Mouse (Mus musculus) olfactory bulb, adult 2 months (tissue): ENCODE measurements around the gene Rita1.

Experiments
- CTCF ChIP-seq: fragments of 200-500 bp; IDR thresholded peaks from 2 replicates; pipeline ENCODE4 v1.5.1; 2012; ENCODE audit warnings: low read depth, mild to moderate bottlenecking, low read length, moderate library complexity; ENCODE audit not compliant: insufficient read depth
- POLR2A ChIP-seq: fragments of 200-500 bp; IDR thresholded peaks from 2 replicates; pipeline ENCODE4 v1.6.1; 2012; ENCODE audit warnings: mild to moderate bottlenecking, low read depth, low read length, moderate library complexity; ENCODE audit not compliant: insufficient read depth

DNA sequence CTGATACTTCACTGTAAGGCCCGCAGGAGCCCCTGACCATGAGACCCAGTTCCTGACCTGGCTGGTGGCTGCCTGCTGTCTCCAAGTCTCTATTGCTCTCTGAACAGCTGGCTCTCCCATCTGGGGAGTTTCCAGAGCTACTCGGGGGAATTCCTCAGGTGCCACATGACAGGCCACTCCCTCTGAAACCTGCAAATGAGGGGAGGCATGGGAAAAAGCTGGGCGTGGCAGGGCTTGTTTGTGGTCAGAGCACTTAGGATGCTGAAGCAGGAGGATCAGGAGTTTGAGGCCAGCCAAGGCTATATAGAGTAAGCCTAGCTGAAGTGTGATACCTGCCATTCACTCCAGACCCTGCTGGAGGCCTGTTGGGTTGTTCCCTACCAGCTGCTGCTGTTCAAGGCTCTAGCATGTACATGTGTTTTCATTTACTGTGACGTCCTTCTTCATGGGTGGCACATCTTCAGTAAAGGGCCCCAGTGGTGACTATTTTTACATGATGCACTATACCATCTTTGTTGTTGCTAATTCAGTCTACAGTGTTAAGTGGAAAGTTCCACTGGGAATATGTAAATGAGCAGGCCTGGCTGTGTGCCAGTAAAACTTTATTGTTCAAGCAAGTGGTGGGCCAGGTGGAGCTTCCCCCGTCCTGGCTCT lies 9.9 kb upstream of the Rita1 start:
- no peak for TF ChIP-seq CTCF
- no peak for TF ChIP-seq POLR2A
